Comparison of ENCODE assay signal across 13 mouse cellular contexts in the genomic region with DNA sequence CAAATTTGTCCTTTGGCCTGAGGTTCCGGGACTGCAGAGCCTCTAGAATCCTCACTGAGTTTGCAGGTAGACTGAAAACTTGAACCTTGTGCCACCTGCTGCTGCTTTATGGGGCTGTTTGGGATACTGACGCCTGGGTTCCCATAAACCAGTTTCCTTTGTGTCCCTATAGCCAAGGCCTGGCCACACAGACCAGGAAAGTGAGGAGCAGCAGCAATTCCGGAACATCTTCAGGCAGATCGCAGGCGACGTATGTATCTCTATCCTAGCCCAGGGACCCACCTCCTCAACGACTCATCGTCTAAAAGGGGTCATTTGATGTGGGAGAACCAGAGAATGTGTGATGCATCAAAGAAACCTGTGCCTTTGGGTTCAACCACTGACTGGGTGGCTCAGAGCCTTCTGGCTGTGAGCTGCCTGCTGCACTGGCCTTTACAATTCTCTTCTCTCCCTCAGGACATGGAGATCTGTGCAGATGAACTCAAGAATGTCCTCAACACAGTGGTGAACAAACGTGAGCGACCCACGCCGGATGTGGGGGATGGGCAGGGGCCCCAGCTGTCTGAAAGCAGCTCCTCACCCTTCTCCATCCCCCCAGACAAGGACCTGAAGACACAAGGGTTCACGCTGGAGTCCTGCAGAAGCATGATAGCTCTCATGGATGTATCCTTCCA. TPM values are rescaled to one million over a fixed set of nuclear protein-coding genes. Genes with fewer than 3 reads are reported as not detected.
A peak's percentile ranks its signal among the peaks of the same experiment; 100 is the strongest.
DNase-seq lines count a peak whose midpoint lies in the region; ATAC-seq and TF ChIP-seq lines count a peak whose summit lies in the region.
"Had no signal": no experiment of that assay in that cellular context is flagged by ENCODE, and none has a peak within 500 bp of the region (broad histone marks: within the 10 kb centered on the region; RNA-seq: fewer than 3 reads in every experiment).

No protein-coding gene starts in this region.

- H3K27me3 ChIP-seq in heart, embryonic 15.5 days, result no peaks in the 10 kb centered on the region
- no peaks in the 10 kb centered on the region for H3K27me3 ChIP-seq in megakaryocyte, embryonic 14.5 days (replicated peaks)
- H3K27me3 ChIP-seq: neural tube, embryonic 13.5 days had no signal

- H3K9me3 ChIP-seq in heart, embryonic 15.5 days (replicated peaks), result peaks cover 5% of the 10 kb centered on the region; the same call in 1 of the 2 replicates
- no peaks in the 10 kb centered on the region for H3K9me3 ChIP-seq in megakaryocyte, embryonic 14.5 days
- H3K9me3 ChIP-seq: G1E; neural tube, embryonic 13.5 days had no signal

- H3K4me3 ChIP-seq in heart, embryonic 15.5 days, result no peak overlapping the region
- peak overlapping the region; percentile 40 for H3K4me3 ChIP-seq in megakaryocyte, embryonic 14.5 days (replicated peaks)
- no peak overlapping the region for H3K4me3 ChIP-seq in left cerebral cortex, adult 2 months
- H3K4me3 ChIP-seq: neural tube, embryonic 13.5 days had no signal

- peaks cover 18% of the 10 kb centered on the region for H3K36me3 ChIP-seq in heart, embryonic 15.5 days
- H3K36me3 ChIP-seq in megakaryocyte, embryonic 14.5 days (replicated peaks; ENCODE audit: low read length), result peaks cover 50% of the 10 kb centered on the region

- WGBS in heart, embryonic 15.5 days, result 54% methylated on average over 13 of the region's 13 CpGs

- peaks cover 38% of the 10 kb centered on the region for H3K4me1 ChIP-seq in heart, embryonic 15.5 days (replicated peaks)
- peaks cover 96% of the 10 kb centered on the region for H3K4me1 ChIP-seq in megakaryocyte, embryonic 14.5 days

- DNase-seq in heart, adult 9 months (ENCODE audit: low spot score in 2 of 2), result no peak
- peak; percentile 50 for DNase-seq in ZHBTc4 (ENCODE audit: low read depth, low spot score)
- DNase-seq in thymus, postnatal 36 days, result peak; percentile 86 to 91
- DNase-seq in neural tube, embryonic 10.5 days (ENCODE audit: extremely low spot score, low spot score), result no peak
- no peak for DNase-seq in left cerebral cortex, adult 2 months (ENCODE audit: extremely low spot score in 1 of 2, low spot score in 2 of 2)
- DNase-seq: kidney, adult 11 months had no signal

- intact Hi-C loops in left cerebral cortex, adult 2 months (cut with DNase I), result no loop called here

- H3K9ac ChIP-seq in heart, embryonic 15.5 days, result no peak overlapping the region
- H3K9ac ChIP-seq: liver, postnatal 0 days; neural tube, embryonic 13.5 days had no signal

- H3K27ac ChIP-seq in heart, embryonic 15.5 days, result peak overlapping the region; percentile 0; the same call in 1 of the 2 replicates
- H3K27ac ChIP-seq in left cerebral cortex, adult 2 months, result no peak overlapping the region
- H3K27ac ChIP-seq: neural tube, embryonic 13.5 days had no signal

- no peak overlapping the region for H3K4me2 ChIP-seq in heart, embryonic 15.5 days
- H3K4me2 ChIP-seq: midbrain, embryonic 11.5 days; neural tube, embryonic 13.5 days had no signal

- ATAC-seq in heart, embryonic 15.5 days (replicated peaks; ENCODE audit: insufficient number of reproducible peaks, insufficient read depth, low FRiP score, low read depth), result peak; percentile 13; the same call in 1 of the 2 replicates
- ATAC-seq in megakaryocyte, adult 5-6 weeks (ENCODE audit: poor library complexity, severe bottlenecking), result no peak
- ATAC-seq: liver, postnatal 0 days had no signal

- TF ChIP-seq CTCF in left cerebral cortex, adult 2 months (IDR thresholded peaks at IDR 0.05), result no peak

RNA-seq across cellular contexts. Expression of a gene that starts 46.2 kb away (rescaled TPM):
- polyA plus RNA-seq in heart, embryonic 15.5 days (2015; fragmentation: Nextera tagmentation; extraction: Ambion mirVana), result 3.0 and 3.7 TPM in 2 replicates
- 9.7 and 29.4 TPM in 2 replicates for polyA plus RNA-seq in megakaryocyte, embryonic 14.5 days (2012; ENCODE audit: insufficient read depth, low replicate concordance)
- total RNA-seq in megakaryocyte, adult 5-6 weeks (2015), result 0.41 and 1.2 TPM in 2 replicates
- total RNA-seq in megakaryocyte, adult 5-6 weeks (2017), result 0.15 TPM in 1 of 2 replicates, not detected in the other
- total RNA-seq in left cerebral cortex, adult 2 months (2021), result 1 to 10 TPM; 5.6 TPM
- polyA plus RNA-seq: G1E had no signal

Comparison
In these comparisons a context has a peak if more than half of its experiments do, and no peak if none do; other contexts are left out.
1. DNase-seq: peak in ZHBTc4 (single experiment) and thymus, postnatal 36 days (2 of 2); none in heart, adult 9 months (0 of 2), neural tube, embryonic 10.5 days (single experiment) and left cerebral cortex, adult 2 months (0 of 2).